Mouse (Mus musculus): ENCODE measurements around the gene Gm10401. TPM values are rescaled to one million over a fixed set of nuclear protein-coding genes. Genes with fewer than 3 reads are reported as not detected.
"Not testable (repeated sequence)": the region's sequence is repeated elsewhere in the genome, so short reads cannot be mapped to it uniquely, and the experiment has no call there.

Gm10401 gene
- polyA plus RNA-seq, 1 experiment = not detected

GRCm38 (mm10) chr5:115111156-115111555, 13.1 kb upstream of the Gm10401 start:
- Histone ChIP-seq H3K27ac (ENCODE audit: control insufficient read depth, insufficient read depth, low read length) (no peak overlapping the region), H3K36me3 (ENCODE audit: control insufficient read depth, insufficient read depth, low read length) (peaks cover 3% of the 10 kb centered on the region; the same call in 1 of the 2 replicates), H3K27me3 (ENCODE audit: control insufficient read depth, insufficient read depth, low read length) (no peaks in the 10 kb centered on the region), H3K4me1 (replicated peaks; ENCODE audit: control insufficient read depth, insufficient read depth, low read length) (no peaks in the 10 kb centered on the region), H3K4me3 (ENCODE audit: control insufficient read depth, insufficient read depth, low read length) (no peak overlapping the region)
- no peak for DNase-seq
- TF ChIP-seq POLR2A (IDR thresholded peaks at IDR 0.05; ENCODE audit: control insufficient read depth, extremely low read depth, insufficient read depth, low read length, poor library complexity) (no peak), CTCF (IDR thresholded peaks at IDR 0.05; ENCODE audit: borderline replicate concordance, control insufficient read depth, extremely low read depth, insufficient read depth, low read length, poor library complexity) (no peak)
- 96% methylated on average over 8 of the region's 8 CpGs for WGBS

GRCm38 (mm10) chr5:115103253-115103652, 5.2 kb upstream of the Gm10401 start:
- not testable (repeated sequence) for H3K36me3 ChIP-seq (ENCODE audit: control insufficient read depth, insufficient read depth, low read length); DNase-seq
- WGBS = 93% methylated on average over 23 of the region's 23 CpGs

GRCm38 (mm10) chr5:115102231-115102630, 4.1 kb upstream of the Gm10401 start:
- Histone ChIP-seq H3K4me3 (ENCODE audit: control insufficient read depth, insufficient read depth, low read length) (no peak overlapping the region), H3K36me3 (ENCODE audit: control insufficient read depth, insufficient read depth, low read length) (peaks cover 13% of the 10 kb centered on the region), H3K27ac (ENCODE audit: control insufficient read depth, insufficient read depth, low read length) (no peak overlapping the region), H3K27me3 (ENCODE audit: control insufficient read depth, insufficient read depth, low read length) (no peaks in the 10 kb centered on the region), H3K4me1 (replicated peaks; ENCODE audit: control insufficient read depth, insufficient read depth, low read length) (no peaks in the 10 kb centered on the region)
- no peak for DNase-seq
- WGBS = 94% methylated on average over 2 of the region's 2 CpGs
- TF ChIP-seq POLR2A (IDR thresholded peaks at IDR 0.05; ENCODE audit: control insufficient read depth, extremely low read depth, insufficient read depth, low read length, poor library complexity) = no peak
- TF ChIP-seq CTCF (IDR thresholded peaks at IDR 0.05; ENCODE audit: borderline replicate concordance, control insufficient read depth, extremely low read depth, insufficient read depth, low read length, poor library complexity) = no peak

More at GRCm38 (mm10) chr5:115103253-115103652, 5.2 kb upstream of the Gm10401 start:
- H3K4me3 ChIP-seq (ENCODE audit: control insufficient read depth, insufficient read depth, low read length); H3K27me3 ChIP-seq (ENCODE audit: control insufficient read depth, insufficient read depth, low read length); H3K27ac ChIP-seq (ENCODE audit: control insufficient read depth, insufficient read depth, low read length); H3K4me1 ChIP-seq (replicated peaks; ENCODE audit: control insufficient read depth, insufficient read depth, low read length): not testable (repeated sequence)

- no peak overlapping the region for H3K27ac ChIP-seq (ENCODE audit: control insufficient read depth, insufficient read depth, low read length)
- DNase-seq = no peak
- WGBS = 87% methylated on average over 6 of the region's 6 CpGs
- H3K4me3 ChIP-seq (ENCODE audit: control insufficient read depth, insufficient read depth, low read length) = no peak overlapping the region
- peaks cover 30% of the 10 kb centered on the region for H3K36me3 ChIP-seq (ENCODE audit: control insufficient read depth, insufficient read depth, low read length)
- H3K27me3 ChIP-seq (ENCODE audit: control insufficient read depth, insufficient read depth, low read length) = no peaks in the 10 kb centered on the region
- peaks cover 7% of the 10 kb centered on the region for H3K4me1 ChIP-seq (replicated peaks; ENCODE audit: control insufficient read depth, insufficient read depth, low read length)
- TF ChIP-seq CTCF (IDR thresholded peaks at IDR 0.05; ENCODE audit: borderline replicate concordance, control insufficient read depth, extremely low read depth, insufficient read depth, low read length, poor library complexity) = no peak
- no peak for TF ChIP-seq POLR2A (IDR thresholded peaks at IDR 0.05; ENCODE audit: control insufficient read depth, extremely low read depth, insufficient read depth, low read length, poor library complexity)
These were observed 2.4 kb upstream of the Gm10401 start for GRCm38 (mm10) chr5:115100473-115100872.

GRCm38 (mm10) chr5:115099991-115100390, 1.9 kb upstream of the Gm10401 start:
- TF ChIP-seq CTCF (IDR thresholded peaks at IDR 0.05; ENCODE audit: borderline replicate concordance, control insufficient read depth, extremely low read depth, insufficient read depth, low read length, poor library complexity) (no peak), POLR2A (IDR thresholded peaks at IDR 0.05; ENCODE audit: control insufficient read depth, extremely low read depth, insufficient read depth, low read length, poor library complexity) (no peak)
- WGBS = 90% methylated on average over 9 of the region's 9 CpGs
- DNase-seq = no peak

GRCm38 (mm10) chr5:115099530-115099929, 1.4 kb upstream of the Gm10401 start:
- no peaks in the 10 kb centered on the region for H3K27me3 ChIP-seq (ENCODE audit: control insufficient read depth, insufficient read depth, low read length)
- H3K27ac ChIP-seq (ENCODE audit: control insufficient read depth, insufficient read depth, low read length) = no peak overlapping the region
- 96% methylated on average over 5 of the region's 5 CpGs for WGBS
- peaks cover 36% of the 10 kb centered on the region for H3K36me3 ChIP-seq (ENCODE audit: control insufficient read depth, insufficient read depth, low read length)
- no peak for TF ChIP-seq CTCF (IDR thresholded peaks at IDR 0.05; ENCODE audit: borderline replicate concordance, control insufficient read depth, extremely low read depth, insufficient read depth, low read length, poor library complexity)
- no peak for TF ChIP-seq POLR2A (IDR thresholded peaks at IDR 0.05; ENCODE audit: control insufficient read depth, extremely low read depth, insufficient read depth, low read length, poor library complexity)
- DNase-seq = no peak
- no peak overlapping the region for H3K4me3 ChIP-seq (ENCODE audit: control insufficient read depth, insufficient read depth, low read length)
- H3K4me1 ChIP-seq (replicated peaks; ENCODE audit: control insufficient read depth, insufficient read depth, low read length) = peaks cover 12% of the 10 kb centered on the region

More at GRCm38 (mm10) chr5:115099991-115100390, 1.9 kb upstream of the Gm10401 start:
- H3K27ac ChIP-seq (ENCODE audit: control insufficient read depth, insufficient read depth, low read length) = no peak overlapping the region
- peaks cover 33% of the 10 kb centered on the region for H3K36me3 ChIP-seq (ENCODE audit: control insufficient read depth, insufficient read depth, low read length)
- peaks cover 11% of the 10 kb centered on the region for H3K4me1 ChIP-seq (replicated peaks; ENCODE audit: control insufficient read depth, insufficient read depth, low read length)
- H3K4me3 ChIP-seq (ENCODE audit: control insufficient read depth, insufficient read depth, low read length) = no peak overlapping the region
- no peaks in the 10 kb centered on the region for H3K27me3 ChIP-seq (ENCODE audit: control insufficient read depth, insufficient read depth, low read length)

- Histone ChIP-seq H3K27ac (ENCODE audit: control insufficient read depth, insufficient read depth, low read length) (no peak overlapping the region), H3K27me3 (ENCODE audit: control insufficient read depth, insufficient read depth, low read length) (no peaks in the 10 kb centered on the region), H3K36me3 (ENCODE audit: control insufficient read depth, insufficient read depth, low read length) (peaks cover 47% of the 10 kb centered on the region), H3K4me1 (replicated peaks; ENCODE audit: control insufficient read depth, insufficient read depth, low read length) (peaks cover 26% of the 10 kb centered on the region), H3K4me3 (ENCODE audit: control insufficient read depth, insufficient read depth, low read length) (no peak overlapping the region)
- no peak for DNase-seq
- WGBS = 78% methylated on average over 6 of the region's 6 CpGs
- TF ChIP-seq POLR2A (IDR thresholded peaks at IDR 0.05; ENCODE audit: control insufficient read depth, extremely low read depth, insufficient read depth, low read length, poor library complexity) (no peak), CTCF (IDR thresholded peaks at IDR 0.05; ENCODE audit: borderline replicate concordance, control insufficient read depth, extremely low read depth, insufficient read depth, low read length, poor library complexity) (no peak)
These were observed 6.3 kb downstream of the Gm10401 start for GRCm38 (mm10) chr5:115091776-115092175.

Measured in thymus, adult 2 months (tissue).